Mouse (Mus musculus): ENCODE results near the gene Auts2.

DNA sequence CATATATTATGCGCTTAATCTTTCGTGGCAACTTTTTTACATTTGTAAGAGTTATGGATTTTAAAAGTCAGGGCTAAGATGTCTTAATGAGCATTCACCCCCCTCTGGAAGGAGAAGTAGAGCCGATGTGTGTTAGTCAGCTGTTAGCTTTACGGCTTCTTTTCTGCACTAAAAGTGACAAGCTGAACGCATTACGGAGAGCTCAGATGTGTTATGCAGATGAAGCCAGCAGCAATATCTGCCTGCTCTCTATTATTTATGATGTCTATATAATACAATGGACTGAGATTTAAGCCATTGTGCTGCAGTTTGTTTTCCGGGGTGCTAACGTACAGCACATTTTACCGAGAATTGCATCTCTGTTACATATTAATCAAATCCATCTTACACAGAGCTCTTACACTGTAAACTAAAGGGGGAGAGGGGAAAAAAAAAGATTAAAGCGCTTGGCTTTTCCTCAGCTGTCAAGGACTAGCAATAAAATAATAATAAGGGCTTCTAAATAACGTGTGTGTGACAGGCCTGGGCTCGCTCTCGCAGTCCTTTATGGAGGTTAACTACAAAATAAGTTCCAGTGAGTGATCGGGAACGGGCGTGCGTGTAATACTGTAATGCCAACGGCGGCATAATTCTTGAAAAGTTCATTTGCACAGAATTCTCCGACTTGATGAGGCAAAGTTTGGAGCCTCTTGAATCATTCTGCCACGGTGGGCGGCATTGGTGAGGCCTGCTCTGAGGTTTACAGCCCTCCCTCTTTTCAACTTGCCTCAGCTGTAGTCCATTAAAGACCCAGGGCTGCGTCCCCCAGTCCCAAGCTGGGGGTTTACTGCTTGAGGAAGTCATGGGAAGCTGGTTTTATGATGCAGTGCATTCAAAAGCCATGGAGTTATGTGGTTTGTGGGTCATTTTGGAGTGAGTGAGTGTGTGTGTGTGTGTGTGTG lies 961.8 kb downstream of the Auts2 start:
- TF ChIP-seq POLR2A (IDR thresholded peaks at IDR 0.05; ENCODE audit: borderline replicate concordance, low read depth, low read length) (no peak), CTCF (IDR thresholded peaks at IDR 0.05; ENCODE audit: low read depth, low read length) (no peak)

Data from bone marrow macrophage, adult 2 months (primary cell).